ENCODE assay signal across 12 mouse cellular contexts in genomic region chr10:85608550-85609278, GRCm38 (mm10).
DNase-seq lines count a peak whose midpoint lies in the region; ATAC-seq and TF ChIP-seq lines count a peak whose summit lies in the region.
"Had no signal": no experiment of that assay in that cellular context is flagged by ENCODE, and none has a peak within 500 bp of the region (broad histone marks: within the 10 kb centered on the region; RNA-seq: fewer than 3 reads in every experiment).

No protein-coding gene starts in this region.

- no peaks in the 10 kb centered on the region for H3K36me3 ChIP-seq in midbrain, postnatal 0 days (ENCODE audit: insufficient read depth, low read length)
- H3K36me3 ChIP-seq in midbrain, embryonic 15.5 days (replicated peaks) = no peaks in the 10 kb centered on the region
- H3K36me3 ChIP-seq: kidney, embryonic 15.5 days; liver, embryonic 15.5 days had no signal

- H3K27ac ChIP-seq in midbrain, postnatal 0 days (ENCODE audit: low read depth, low read length) = no peak overlapping the region
- H3K27ac ChIP-seq in midbrain, embryonic 15.5 days = no peak overlapping the region
- H3K27ac ChIP-seq in left cerebral cortex, adult 2 months = no peak overlapping the region
- H3K27ac ChIP-seq: kidney, embryonic 15.5 days; liver, embryonic 15.5 days had no signal

- ATAC-seq in midbrain, postnatal 0 days (ENCODE audit: low FRiP score) = no peak
- no peak for ATAC-seq in midbrain, embryonic 15.5 days (replicated peaks)

- H3K9me3 ChIP-seq in midbrain, postnatal 0 days (ENCODE audit: low read length) = no peaks in the 10 kb centered on the region
- no peaks in the 10 kb centered on the region for H3K9me3 ChIP-seq in midbrain, embryonic 15.5 days
- H3K9me3 ChIP-seq: kidney, embryonic 15.5 days; liver, embryonic 15.5 days had no signal

- no peak overlapping the region for H3K4me2 ChIP-seq in midbrain, postnatal 0 days (ENCODE audit: low read depth, low read length, poor library complexity, severe bottlenecking)
- no peak overlapping the region for H3K4me2 ChIP-seq in midbrain, embryonic 15.5 days
- H3K4me2 ChIP-seq: kidney, embryonic 15.5 days; liver, embryonic 15.5 days had no signal

- no peak for TF ChIP-seq CTCF in midbrain, postnatal 0 days (IDR thresholded peaks at IDR 0.05)
- no peak for TF ChIP-seq CTCF in left cerebral cortex, adult 2 months (IDR thresholded peaks at IDR 0.05)

- no peak overlapping the region for H3K4me3 ChIP-seq in midbrain, postnatal 0 days (ENCODE audit: low read depth, low read length)
- H3K4me3 ChIP-seq in midbrain, embryonic 15.5 days = no peak overlapping the region
- no peak overlapping the region for H3K4me3 ChIP-seq in left cerebral cortex, adult 2 months
- H3K4me3 ChIP-seq: erythroblast, embryonic 14.5 days; kidney, embryonic 15.5 days; liver, embryonic 15.5 days had no signal

- no peaks in the 10 kb centered on the region for H3K4me1 ChIP-seq in midbrain, postnatal 0 days (ENCODE audit: insufficient read depth, low read length)
- H3K4me1 ChIP-seq in midbrain, embryonic 15.5 days = no peaks in the 10 kb centered on the region
- H3K4me1 ChIP-seq: liver, embryonic 15.5 days had no signal

- H3K9ac ChIP-seq in midbrain, postnatal 0 days (replicated peaks; ENCODE audit: low read length, poor library complexity, severe bottlenecking) = no peak overlapping the region
- H3K9ac ChIP-seq in midbrain, embryonic 15.5 days = no peak overlapping the region
- H3K9ac ChIP-seq: kidney, embryonic 15.5 days; liver, embryonic 15.5 days had no signal

- WGBS in midbrain, postnatal 0 days = 78% methylated on average over 14 of the region's 14 CpGs
- WGBS in midbrain, embryonic 15.5 days = 86% methylated on average over 14 of the region's 14 CpGs

- DNase-seq in midbrain, postnatal 0 days (ENCODE audit: low spot score) = peak; percentile 81
- peak; percentile 53 to 62 for DNase-seq in frontal cortex, postnatal 14 days (ENCODE audit: low spot score in 2 of 2)
- DNase-seq in left cerebral cortex, adult 2 months (ENCODE audit: extremely low spot score in 1 of 2, low spot score in 2 of 2) = peak; percentile 44 to 61
- peak; percentile 61 for DNase-seq in telencephalon, adult 2 months (ENCODE audit: low read depth, low spot score)
- no peak for DNase-seq in urinary bladder, postnatal 10 days (ENCODE audit: low spot score)
- DNase-seq in embryo, embryonic 10.5 days (ENCODE audit: low spot score) = no peak
- no peak for DNase-seq in heart, adult 8-10 months (ENCODE audit: low spot score)
- DNase-seq: thymus, adult 2 months had no signal

- no peaks in the 10 kb centered on the region for H3K27me3 ChIP-seq in midbrain, postnatal 0 days (ENCODE audit: insufficient read depth, low read length)
- no peaks in the 10 kb centered on the region for H3K27me3 ChIP-seq in midbrain, embryonic 15.5 days (replicated peaks)
- H3K27me3 ChIP-seq: kidney, embryonic 15.5 days; liver, embryonic 15.5 days had no signal

- intact Hi-C loops in left cerebral cortex, adult 2 months (cut with DNase I) = no loop called here

Comparison
In these comparisons a context has a peak if more than half of its experiments do, and no peak if none do; other contexts are left out.
1. DNase-seq: peak in midbrain, postnatal 0 days (single experiment), frontal cortex, postnatal 14 days (2 of 2), left cerebral cortex, adult 2 months (2 of 2) and telencephalon, adult 2 months (single experiment); none in urinary bladder, postnatal 10 days (single experiment), embryo, embryonic 10.5 days (single experiment) and heart, adult 8-10 months (single experiment).